Mouse (Mus musculus) lung, postnatal 36 days (tissue): ENCODE results near the gene E2f8.

ENCODE experiments used
- DNase-seq: peaks from one replicate; pipeline ENCODE4 v3.0.0; 2022; ENCODE audit warnings: mixed read lengths

Gene E2f8

DNA sequence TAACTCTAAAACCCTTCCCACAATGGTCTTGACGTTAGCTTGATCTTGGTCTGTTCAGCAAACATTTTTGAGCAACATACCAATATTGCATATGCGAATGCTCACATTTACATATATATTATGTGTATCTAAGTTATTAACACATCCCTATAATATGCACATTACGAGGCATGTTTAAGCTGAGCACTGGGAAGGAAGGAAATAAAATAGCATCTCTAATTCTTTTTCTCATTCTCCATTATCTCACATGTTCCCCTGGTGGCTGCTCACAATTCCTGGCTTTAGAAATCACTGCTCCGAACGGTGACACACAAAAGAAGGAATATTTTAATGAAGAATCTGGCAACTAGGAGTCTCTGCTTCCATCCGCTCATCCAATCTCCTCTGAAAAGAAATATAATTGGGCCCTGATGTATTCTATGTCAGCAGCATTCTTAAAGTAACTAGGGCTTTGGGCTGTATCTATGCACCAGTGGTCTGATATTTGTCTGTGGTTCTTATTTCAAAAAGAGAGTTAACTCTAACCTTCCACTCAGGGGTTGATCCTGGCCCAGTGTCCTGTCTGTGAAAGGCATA lies 29.8 kb downstream of the E2f8 start:
- no peak for DNase-seq

DNA sequence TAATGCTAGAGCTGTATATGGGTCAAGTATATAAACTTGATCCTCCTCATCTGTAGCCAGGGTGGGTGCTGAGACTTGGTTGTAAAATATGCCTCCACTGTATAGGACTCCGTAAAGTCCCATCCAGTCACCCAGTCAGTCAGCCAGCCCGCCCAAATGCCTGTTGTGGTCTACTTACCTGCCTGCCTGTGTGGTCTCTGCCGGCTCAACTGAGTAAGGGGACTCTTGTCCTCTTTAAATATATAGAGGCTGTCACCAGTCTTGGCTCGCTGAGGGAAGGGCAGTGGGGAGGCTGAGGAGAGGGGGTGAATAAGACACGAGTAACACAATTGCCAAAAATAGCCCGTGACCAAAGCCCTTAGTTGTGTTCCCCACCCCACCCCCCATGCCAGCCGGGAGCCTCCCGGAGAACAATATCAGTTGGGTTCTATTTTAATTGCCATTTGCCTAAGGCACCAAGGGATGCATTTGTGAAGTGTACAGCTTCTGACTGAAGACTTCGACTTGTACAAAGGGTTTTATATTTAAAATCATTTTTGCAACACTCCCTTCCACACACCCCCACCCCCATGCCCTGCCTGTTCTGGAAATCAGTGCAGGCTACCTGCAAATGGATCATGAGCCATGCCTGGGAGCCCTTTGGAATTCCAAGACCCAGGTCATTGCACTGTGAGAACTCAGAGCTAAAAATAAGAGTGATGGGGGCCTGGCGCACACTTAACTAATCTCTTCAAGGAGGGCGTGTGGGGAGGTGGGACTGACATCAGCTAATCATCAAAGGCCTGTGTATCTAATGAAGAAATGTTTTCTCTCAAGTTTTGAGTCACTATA lies 33.4 kb downstream of the E2f8 start, which contains the start of gene Csrp3:
Csrp3 (minus strand) TSS at position 214 of the 831 bp plus-strand sequence.
- DNase-seq, result no peak

DNA sequence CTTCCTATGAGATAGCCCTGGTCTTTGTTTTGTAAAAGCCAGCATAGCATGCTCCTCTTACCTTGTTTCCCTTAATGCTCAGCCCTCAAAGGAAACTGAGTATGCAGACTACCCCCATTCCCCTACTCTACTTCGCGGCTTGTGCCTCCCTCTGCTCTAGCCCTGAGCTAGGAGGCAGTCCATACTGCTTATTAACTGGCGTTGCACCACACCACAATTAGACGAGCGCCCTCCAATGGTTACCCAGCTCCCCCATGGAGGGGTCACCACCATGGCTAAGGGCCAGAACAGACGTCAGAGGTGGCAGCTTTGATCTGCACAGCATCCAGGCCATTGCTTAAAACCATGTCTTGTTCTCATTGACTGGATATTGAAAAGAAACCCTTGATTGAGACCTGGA lies 34.6 kb downstream of the E2f8 start:
- no peak for DNase-seq

DNA sequence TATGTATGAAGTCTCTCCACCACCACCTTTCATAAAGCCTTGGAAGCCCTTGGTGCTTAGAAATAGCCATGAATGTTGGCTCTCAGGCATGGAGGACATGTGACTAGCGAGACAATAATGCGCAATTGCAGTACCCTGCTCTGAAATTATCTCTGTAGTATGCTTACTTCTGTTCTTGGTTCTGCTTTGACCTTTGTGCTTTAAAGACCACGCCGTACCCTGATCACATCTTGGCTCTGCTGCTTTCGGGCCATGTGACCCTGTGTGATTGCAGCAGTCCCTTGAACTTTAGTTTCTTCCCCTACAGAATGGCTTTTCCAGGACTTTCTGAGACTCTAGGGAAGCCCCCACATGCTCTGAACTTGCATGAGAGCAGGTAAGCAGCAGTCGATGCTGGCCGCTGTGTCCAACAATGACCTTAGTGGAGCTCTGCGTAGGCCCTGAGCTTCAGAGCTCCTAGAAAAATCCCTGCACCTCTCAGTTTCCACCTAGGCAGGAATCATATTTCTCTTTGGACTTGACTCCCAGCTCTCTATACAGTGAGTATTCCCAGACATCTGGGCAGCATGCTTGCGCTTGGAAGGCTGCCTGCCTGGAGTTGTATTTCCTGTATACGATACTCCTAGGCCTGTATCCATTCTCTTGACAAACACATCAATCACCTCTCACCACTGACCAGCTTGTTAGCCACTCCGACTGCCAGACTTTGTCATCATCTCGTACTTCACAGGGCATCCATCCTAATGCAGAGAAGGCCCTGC lies 36.0 kb downstream of the E2f8 start:
- no peak for DNase-seq

DNA sequence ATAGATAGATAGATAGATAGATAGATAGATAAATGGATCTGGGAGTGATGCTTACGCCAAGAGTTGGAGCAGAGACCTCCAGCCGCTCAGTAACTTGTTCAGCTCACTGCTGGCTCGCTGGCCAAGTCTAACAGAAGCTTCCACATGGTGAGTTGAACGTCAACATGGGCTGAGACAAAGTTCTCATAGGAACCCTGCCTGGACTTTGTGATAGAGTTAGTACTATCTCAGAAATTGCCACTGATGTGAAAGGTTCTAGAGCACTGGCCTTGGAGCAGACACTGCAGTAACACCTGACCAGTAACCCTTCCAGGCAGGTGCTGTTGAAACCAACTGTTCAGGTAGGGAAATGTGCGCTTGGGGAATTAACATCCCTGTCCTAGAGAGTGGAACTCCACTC lies 37.9 kb downstream of the E2f8 start:
- DNase-seq, result no peak

DNA sequence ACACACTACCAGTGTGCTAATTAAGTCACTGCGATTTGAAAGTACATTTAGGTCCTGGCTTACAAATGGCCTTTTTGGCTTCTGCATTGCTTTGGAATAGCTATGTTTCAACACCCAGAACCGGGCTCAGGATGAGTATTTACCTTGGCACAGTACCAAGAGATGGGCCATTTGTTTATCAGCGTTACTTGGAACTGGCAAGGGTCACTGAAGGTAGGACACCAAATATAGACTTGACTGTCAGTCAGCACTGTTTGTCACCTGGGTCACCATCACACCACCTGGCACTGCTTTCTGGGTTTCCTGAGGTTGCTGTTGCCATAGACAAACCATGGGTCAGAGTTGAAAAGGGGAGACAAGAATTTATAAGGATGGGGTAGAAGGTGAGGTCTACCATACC lies 39.0 kb downstream of the E2f8 start:
- DNase-seq, result no peak

DNA sequence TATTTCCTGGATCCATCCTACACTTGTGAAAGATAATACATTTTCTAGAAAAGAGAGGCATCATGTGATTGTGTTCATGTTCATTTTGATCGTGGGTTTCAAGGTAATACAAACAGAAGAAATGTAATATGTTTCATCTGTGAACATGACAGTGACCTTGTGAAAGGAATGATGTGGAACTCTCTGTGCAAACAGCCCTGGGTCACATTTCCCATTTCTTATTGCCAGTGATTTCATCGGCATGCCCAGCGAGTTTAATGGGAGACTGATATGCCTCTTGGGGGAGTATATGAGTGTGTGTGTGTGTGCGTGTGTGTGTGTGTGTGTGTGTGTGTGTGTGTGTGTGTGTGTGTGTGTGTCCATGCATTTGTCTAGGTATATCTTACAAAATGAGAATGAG lies 39.9 kb downstream of the E2f8 start:
- no peak for DNase-seq

DNA sequence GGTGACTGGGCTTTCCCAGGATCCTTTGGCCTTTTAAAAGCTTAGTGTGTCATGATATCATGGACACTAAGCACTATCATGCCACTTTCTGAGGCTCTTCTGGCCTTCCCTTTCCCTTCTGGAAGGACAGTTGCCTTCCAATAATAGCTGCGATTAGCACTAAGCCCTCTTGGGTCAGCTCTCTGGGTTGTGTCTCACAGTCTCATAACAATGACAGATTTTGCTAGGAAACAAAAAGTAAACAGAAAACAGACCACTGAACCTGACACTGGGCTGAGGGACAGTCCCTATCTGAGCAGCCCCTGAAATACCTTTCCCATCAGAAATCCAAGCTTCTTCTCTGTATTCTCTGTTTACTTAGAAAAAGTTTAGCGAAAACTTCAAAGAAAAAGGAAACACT lies 40.9 kb downstream of the E2f8 start:
- no peak for DNase-seq

DNA sequence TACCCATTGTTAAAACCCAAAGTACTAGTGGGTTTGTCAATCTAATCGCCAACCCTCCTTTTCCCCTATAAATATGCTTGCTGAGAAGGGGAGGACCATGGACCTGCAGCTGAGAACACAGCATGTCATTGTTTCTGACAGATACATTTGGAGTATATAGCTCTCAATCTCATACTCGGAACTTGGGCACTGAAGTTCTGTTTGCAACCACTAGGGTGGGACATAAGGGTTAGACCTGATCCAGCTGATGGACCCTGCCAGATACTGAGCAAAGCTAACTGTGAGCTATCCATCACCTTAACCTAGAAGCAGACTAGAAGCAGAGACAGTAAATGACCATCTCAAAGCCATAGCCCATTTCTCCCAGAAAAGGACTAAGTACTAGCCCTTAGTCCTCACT lies 43.0 kb downstream of the E2f8 start:
- DNase-seq, result no peak

DNA sequence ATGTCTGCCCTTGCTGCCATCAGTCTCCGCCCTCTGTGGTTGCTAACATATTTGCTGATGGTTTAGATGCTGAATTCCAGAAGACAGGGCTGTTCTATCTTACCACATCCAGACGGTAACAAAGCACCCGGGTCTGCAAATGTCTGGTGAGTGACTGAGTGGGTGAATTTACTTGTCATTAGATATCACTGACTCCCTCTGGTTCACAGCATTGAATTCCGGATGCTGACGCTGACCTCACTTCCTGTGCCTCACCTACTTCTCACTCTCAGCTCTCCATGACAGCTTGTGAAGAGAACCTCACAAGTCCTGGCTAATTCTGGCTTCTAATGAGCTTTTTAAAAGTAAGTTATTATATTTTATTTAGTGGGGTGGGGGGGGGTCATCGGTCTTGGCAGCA lies 44.4 kb downstream of the E2f8 start:
- DNase-seq, result no peak

DNA sequence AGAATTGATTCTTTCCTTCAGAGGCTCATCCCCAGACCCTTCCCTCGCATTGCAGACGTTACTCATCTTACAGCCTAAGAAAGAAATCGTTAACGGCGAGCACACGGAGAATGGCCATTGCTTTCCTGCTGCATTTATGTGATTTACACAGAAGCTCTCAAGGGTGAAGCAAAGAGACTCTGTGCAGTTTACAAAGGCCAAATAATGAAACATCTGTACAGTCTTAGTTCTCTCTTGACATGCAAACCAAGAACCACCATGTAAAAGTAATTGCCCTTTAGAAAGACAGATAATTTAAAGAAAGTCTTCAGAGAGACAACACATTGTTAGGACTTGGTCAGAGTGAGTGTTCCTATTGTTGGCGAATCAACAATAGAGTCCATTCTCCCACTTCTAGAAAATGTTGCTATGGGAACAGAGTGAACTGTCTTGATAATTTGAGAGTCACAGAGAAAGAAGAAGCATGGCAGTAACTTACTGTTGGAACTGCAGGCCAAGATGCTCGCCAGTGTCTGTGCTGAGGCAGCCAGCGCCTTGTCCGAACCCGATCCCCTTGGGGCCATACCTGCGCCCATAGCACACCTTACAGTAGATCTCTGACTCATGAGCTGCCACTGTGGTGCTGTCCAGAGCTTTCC lies 46.3 kb downstream of the E2f8 start:
- no peak for DNase-seq

DNA sequence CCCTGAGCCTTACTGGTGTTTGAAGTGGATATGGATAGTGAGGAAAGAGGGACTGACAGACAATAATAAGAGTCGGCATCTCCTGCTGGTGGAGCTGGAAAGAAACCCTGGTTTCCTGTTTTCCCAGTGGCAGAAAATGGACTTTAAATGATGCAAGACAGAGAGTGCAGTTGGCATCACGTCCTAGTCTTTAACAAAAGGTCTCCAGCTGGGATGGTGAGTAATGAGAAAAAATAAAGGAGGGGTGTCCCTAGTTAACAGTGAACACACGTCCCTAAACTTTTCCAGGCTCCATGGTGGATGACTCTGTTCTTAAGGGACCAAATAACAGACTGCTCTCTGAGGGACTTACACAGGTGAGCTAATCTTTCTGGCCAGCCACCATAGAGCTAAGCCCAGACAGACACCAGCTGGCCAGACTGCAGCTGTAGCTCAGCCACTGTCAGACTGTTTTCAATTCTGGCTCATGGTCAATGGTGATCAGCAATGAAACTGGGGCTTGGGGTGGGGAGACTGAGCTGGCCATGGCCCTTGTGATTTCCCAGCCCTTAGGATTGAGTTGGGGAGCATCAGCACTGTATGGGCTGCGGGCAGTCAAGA lies 46.9 kb downstream of the E2f8 start:
- DNase-seq, result no peak

DNA sequence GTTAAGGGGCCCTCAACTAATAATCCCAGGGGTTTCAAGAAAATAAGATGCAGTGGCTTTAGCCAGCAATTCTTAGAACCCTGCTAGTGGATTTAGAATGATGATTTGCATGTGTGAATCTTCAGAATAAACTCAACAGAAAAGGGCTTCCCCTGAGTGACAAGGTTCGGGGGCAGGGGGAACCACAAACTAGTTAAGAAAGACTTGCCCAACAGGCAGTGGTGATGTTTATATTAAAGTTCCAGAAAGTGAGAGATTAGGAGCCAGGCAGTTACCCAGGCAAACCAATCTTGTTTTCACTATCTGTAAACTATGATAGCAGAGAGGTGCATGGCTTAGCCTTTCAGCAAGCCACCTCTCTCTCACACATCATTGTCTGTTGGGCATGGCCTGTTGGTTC lies 48.7 kb downstream of the E2f8 start:
- no peak for DNase-seq

DNA sequence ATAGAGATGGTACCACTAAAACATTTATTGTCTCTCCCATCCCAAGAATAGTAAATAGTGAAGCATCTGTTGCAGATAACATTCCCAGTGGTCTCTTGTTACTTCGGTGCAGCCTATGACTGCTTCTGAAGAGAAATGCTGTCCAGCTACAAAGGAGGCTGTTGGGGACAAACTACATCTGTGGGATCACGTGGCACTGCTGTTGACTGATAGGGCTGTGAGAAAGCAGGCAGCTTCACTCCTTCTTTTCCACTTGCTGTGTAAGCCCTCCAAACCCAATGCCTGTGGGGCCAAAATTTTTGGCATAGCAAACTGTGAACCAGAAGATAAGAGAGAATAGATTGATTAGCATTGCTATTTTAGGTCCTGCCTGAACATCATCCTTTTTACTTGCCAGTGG lies 51.0 kb downstream of the E2f8 start:
- DNase-seq, result peak; percentile 64

DNA sequence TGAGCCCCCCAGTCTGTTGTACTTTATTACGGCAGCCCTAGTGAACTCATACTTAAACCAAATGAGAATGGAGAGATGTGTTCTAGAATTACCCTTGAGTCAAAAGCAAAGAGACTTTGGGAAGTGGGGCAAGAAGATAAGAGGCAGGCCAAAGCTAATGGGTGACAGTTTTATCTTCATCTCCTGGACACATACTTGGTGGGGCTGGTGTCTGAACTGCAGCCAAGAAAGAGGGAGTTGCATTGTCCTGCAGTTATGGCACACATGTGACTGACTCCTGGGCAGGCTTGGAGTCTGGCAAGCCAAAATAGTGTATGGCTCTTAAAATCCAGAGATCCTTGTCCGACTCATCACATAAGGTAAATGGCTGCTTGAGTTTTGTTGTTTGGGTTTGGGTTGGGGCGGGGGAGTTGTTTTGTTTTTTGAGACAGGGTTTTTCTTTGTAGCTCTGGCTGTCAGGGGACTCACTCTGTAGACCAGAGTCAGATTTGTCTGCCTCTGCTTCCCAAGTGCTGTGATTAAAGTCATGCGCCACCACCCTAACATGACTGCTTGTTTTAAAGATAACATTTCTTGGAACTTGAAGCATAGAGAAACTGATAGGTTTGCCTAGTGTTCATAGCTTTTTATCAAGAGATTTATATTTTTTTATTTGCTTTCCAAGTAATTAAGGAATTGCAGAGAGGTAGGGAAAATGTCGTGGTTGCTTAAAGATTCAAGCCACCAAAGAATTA lies 52.1 kb downstream of the E2f8 start:
- no peak for DNase-seq

DNA sequence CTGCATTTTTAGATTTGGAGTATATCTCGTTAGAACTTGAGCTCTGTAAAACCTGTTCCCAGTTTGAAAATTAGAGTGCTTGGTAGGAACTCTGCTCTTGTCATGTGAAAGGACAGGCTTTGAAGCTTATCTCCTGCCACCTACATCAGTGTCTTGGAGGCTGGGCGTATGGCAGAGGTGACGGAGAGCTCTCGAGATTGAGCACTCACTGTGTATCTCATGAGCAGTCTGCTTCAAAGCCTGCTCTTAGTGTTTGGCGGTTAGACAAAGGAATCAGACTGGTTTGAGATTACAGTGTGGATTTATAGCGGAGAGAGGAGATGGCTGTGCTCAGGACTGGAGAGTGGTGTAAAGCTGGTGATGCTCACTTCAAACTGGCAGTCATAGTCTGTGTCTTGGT lies 56.2 kb downstream of the E2f8 start:
- DNase-seq, result no peak

DNA sequence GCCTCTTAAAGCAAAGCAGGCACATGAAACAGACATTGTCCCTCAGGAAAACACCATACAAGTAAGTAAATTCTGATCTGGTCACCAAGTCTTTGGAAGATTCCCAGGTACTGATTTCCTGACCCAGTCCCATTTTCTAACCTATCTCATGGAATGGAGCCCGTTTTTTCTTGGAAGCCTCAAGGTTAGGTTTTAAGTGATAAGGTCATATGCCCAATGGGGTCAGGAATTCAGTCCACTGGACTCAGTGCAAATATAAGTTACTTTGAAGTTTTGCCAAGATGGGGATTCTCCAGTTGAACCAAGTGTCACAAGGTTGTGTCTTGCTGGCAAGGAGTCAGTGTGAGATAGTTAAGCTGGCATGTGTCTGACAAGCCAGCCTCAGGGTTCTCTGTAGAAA lies 56.7 kb downstream of the E2f8 start:
- no peak for DNase-seq

DNA sequence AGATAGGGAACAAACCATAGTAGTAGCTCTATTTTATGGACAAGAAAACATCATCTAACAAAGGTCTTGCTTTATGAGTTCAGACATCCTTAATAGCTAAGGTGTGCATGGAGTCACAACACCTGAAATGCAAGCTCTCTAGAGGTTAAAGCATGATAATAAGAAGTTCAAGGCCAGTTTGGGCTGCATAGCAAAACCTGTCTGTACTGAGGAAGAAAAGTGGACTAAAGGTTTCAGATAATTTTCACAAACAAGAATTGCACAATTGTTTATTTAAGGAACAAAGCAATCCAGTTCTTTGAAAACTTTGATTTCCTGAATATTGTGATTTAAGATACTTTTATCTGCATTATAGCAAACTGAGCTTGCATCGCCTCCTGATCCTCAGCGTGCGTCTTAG lies 57.8 kb downstream of the E2f8 start:
- no peak for DNase-seq

DNA sequence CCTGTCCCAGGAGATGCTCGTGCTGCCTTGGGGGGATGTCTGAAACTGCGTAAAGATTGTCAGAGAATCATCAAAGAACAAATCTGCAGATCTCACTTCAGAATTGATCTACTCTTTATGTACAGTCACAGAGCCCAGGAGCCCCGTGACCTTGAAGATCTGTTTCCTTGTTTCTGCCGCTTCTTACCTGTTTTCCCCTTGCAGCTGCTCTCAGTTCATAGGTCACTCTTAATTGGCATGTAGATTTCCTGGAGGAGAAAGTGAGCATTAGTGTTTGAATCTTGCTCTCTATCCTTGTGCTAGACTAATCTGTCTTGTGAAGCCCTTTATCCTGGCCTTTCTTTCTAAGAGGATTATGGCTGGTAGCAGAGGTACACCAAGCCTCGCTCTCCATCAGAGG lies 59.7 kb downstream of the E2f8 start:
- no peak for DNase-seq
